Mouse (Mus musculus) heart, embryonic 13.5 days (tissue): ENCODE results near the gene Jph2. TPM values are rescaled to one million over a fixed set of nuclear protein-coding genes. Genes with fewer than 3 reads are reported as not detected.

Experiments
- ATAC-seq: fragments of 200-750 bp; cut with Nextera tagmentation; 2 replicates; pipeline ENCODE4 v1.8.0; 2017; ENCODE audit warnings: moderate TSS enrichment; ENCODE audit not compliant: insufficient number of reproducible peaks, low FRiP score, low TSS enrichment; ENCODE audit errors: extremely low read depth
- H3K27ac ChIP-seq: fragments of 300-500 bp; sonication (generic); replicated peaks from 2 replicates; pipeline ENCODE4 v1.5.1; 2015; ENCODE audit warnings: moderate library complexity, mild to moderate bottlenecking, inconsistent platforms
- H3K27me3 ChIP-seq: fragments of 300-500 bp; sonication (generic); replicated peaks from 2 replicates; pipeline ENCODE4 v1.6.1; 2015; ENCODE audit warnings: mild to moderate bottlenecking, inconsistent platforms
- H3K36me3 ChIP-seq: fragments of 300-500 bp; sonication (generic); 2 replicates; pipeline ENCODE4 v1.6.1; 2015; ENCODE audit warnings: mild to moderate bottlenecking, inconsistent platforms
- H3K4me1 ChIP-seq: fragments of 300-500 bp; sonication (generic); 2 replicates; pipeline ENCODE4 v1.6.1; 2015; ENCODE audit warnings: inconsistent platforms
- H3K4me2 ChIP-seq: fragments of 300-500 bp; sonication (generic); 2 replicates; pipeline ENCODE4 v1.6.1; 2015; ENCODE audit warnings: inconsistent platforms, mild to moderate bottlenecking, moderate library complexity
- H3K4me3 ChIP-seq: fragments of 300-500 bp; sonication (generic); 2 replicates; pipeline ENCODE4 v1.5.1; 2015; ENCODE audit warnings: moderate library complexity, mild to moderate bottlenecking, inconsistent platforms
- H3K9ac ChIP-seq: fragments of 300-500 bp; sonication (generic); 2 replicates; pipeline ENCODE4 v1.6.1; 2015; ENCODE audit warnings: inconsistent platforms, mild to moderate bottlenecking, moderate library complexity
- H3K9me3 ChIP-seq: fragments of 300-500 bp; sonication (generic); 2 replicates; pipeline ENCODE4 v1.6.1; 2016; ENCODE audit warnings: inconsistent platforms
- WGBS: fragments of 180-500 bp; shearing (Covaris S2); methylation state at CpG from one replicate; pipeline ENCODE4 v1.1.7; 2015; ENCODE audit warnings: mixed read lengths; 5-methylcytosine and 5-hydroxymethylcytosine counted together
- polyA plus RNA-seq: library from polyadenylated mRNA; unstranded; fragments of >200 nt; fragmentation: Nextera tagmentation; extraction: Ambion mirVana; gene quantifications from 2 replicates; pipeline ENCODE4 v1.2.1, GENCODE M21; 2015

Gene Jph2
- polyA plus RNA-seq, 1 experiment from 2014 or later = 41.5 TPM

DNA sequence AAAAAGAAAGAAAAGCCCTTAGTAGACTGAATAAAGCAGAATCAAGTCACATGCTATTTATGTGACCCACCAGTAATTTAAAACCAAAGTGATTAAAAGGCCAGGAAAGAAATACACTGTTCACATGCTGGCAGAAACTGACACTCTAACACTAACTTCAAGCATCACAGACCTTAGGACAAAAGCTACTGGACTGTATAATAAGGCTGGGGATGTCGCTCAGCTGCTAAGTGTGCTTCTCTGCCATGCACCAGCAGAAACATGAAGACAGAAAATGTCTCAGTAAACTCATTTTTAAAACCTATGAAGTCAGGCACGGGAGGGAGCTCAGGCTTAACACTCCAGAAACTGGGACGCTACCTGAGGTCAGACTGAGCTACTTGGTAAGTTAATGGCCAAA, 12.4 kb upstream of the Jph2 start:
- H3K4me1 ChIP-seq = peaks cover 10% of the 10 kb centered on the region

DNA sequence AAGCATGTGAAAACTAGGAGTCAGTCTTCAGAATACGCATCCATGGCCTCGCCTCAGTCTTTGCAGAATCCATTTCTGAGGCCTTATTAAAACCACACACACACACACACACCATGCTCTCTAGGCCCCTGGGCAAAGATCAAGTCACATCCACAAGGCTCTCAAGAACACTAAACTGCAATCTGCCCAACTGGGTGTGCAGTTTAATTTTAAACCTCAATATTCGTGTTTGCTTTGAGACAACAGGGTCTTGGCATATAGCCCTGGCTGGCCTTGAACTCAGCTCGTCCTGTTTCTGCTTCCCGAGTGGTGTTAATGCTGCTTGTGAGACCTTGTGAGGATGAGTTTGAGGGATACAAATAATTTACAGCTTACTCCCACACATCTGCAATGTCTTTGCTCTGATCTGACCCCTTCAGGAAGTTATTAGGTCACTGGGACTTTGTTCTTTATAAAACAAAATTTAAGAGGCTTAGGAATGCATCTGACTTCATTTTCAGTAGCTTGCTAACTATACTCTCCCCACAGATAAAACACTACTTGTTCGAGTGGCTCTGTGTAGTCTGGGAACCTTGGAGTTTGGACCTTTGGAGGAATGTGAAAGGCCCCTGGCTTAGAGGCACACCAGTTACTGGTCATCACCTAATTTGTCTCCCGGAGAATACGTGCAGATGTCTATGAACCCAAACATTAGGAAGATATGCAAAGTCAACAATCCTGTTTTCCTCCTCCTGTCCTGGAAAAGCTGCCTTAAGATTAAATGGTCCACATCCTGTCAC, 6.4 kb upstream of the Jph2 start:
- ATAC-seq = no peak
- no peak overlapping the region for H3K27ac ChIP-seq

More for the DNA sequence above, 12.4 kb upstream of the Jph2 start:
- Histone ChIP-seq H3K4me2 (no peak overlapping the region), H3K36me3 (peaks cover 82% of the 10 kb centered on the region), H3K27ac (no peak overlapping the region), H3K9me3 (no peaks in the 10 kb centered on the region), H3K27me3 (no peaks in the 10 kb centered on the region), H3K4me3 (no peak overlapping the region), H3K9ac (no peak overlapping the region)
- ATAC-seq = no peak
- 93% methylated on average over 3 of the region's 3 CpGs for WGBS

DNA sequence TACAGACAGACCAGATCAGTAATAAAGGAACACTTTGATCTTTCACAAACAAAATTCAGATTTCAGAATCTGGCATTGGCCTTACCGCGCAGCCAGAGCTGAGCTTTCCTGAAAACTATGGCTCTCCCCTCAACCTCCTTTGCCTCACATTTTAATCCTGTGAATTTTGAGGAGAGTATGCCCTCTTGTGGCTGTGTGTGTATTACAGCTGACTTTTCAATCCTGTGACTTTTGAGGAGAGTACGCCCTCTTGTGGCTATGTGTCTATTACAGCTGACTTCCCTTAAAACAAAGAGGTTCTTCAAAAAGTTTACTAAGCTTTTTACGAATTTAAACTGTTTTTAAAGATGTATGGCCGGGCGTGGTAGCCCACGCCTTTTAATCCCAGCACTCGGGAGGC, 3.4 kb upstream of the Jph2 start:
- Histone ChIP-seq H3K9ac (no peak overlapping the region; the same call in 1 of the 2 replicates), H3K27me3 (no peaks in the 10 kb centered on the region), H3K4me1 (peaks cover 34% of the 10 kb centered on the region), H3K9me3 (no peaks in the 10 kb centered on the region), H3K27ac (no peak overlapping the region), H3K36me3 (peaks cover 13% of the 10 kb centered on the region), H3K4me3 (no peak overlapping the region), H3K4me2 (no peak overlapping the region)
- WGBS = 3% methylated on average over 8 of the region's 8 CpGs
- ATAC-seq = no peak

More for the DNA sequence above, 6.4 kb upstream of the Jph2 start:
- no peaks in the 10 kb centered on the region for H3K9me3 ChIP-seq
- H3K9ac ChIP-seq = no peak overlapping the region
- no peak overlapping the region for H3K4me3 ChIP-seq
- H3K27me3 ChIP-seq = no peaks in the 10 kb centered on the region
- H3K4me2 ChIP-seq = no peak overlapping the region
- H3K4me1 ChIP-seq = peaks cover 22% of the 10 kb centered on the region
- H3K36me3 ChIP-seq = peaks cover 36% of the 10 kb centered on the region
- WGBS = 60% methylated on average over 8 of the region's 8 CpGs

DNA sequence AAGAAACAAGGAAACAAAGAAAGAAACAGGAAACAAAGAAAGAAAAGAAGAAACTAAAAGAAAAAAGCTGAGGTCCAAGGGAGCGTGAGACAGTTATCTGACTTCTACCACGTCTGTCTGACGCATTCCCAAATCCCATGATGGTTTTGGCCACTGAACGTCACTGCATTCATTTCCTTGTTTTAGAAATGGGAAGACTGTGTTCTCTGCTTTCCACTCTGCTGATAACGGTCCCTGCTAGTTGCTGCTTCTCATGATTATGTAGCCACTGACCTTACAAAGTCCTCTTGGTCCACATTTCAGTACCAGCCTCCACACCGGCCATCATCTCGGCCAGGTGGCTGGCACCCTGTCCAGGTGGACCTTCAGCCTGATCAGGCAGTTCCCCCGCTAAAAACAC, 1.4 kb upstream of the Jph2 start:
- Histone ChIP-seq H3K4me3 (no peak overlapping the region), H3K4me1 (peaks cover 34% of the 10 kb centered on the region), H3K27ac (peak overlapping the region; percentile 98), H3K9ac (peak overlapping the region; percentile 66; the same call in 1 of the 2 replicates), H3K4me2 (peak overlapping the region; percentile 70), H3K36me3 (no peaks in the 10 kb centered on the region), H3K27me3 (no peaks in the 10 kb centered on the region), H3K9me3 (no peaks in the 10 kb centered on the region)
- WGBS = 36% methylated on average over 8 of the region's 8 CpGs
- no peak for ATAC-seq

DNA sequence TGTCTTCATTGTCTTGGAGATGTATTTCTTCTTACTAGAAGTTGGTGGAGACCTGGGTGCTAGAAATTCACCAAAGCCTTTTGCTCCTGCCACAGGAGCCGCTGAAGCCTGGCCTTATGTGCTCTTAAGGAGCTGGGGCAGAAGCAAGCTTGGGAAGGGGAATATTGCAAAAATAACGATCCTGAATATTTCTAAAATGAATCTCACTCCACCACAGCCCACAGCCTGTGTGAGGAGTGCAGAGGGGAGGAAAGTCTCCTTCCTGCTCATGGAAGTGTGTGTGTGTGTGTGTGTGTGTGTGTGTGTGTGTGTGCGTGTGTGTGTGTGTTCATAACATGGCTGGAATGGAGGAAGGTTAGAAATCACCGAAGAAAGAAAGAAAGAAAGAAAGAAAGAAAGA, 977 bp upstream of the Jph2 start:
- Histone ChIP-seq H3K9me3 (no peaks in the 10 kb centered on the region), H3K36me3 (no peaks in the 10 kb centered on the region), H3K4me3 (peak overlapping the region; percentile 77), H3K4me1 (peaks cover 36% of the 10 kb centered on the region), H3K27ac (peak overlapping the region; percentile 98), H3K9ac (peak overlapping the region; percentile 98), H3K27me3 (no peaks in the 10 kb centered on the region), H3K4me2 (peak overlapping the region; percentile 70)
- no peak for ATAC-seq
- 52% methylated on average over 4 of the region's 4 CpGs for WGBS

DNA sequence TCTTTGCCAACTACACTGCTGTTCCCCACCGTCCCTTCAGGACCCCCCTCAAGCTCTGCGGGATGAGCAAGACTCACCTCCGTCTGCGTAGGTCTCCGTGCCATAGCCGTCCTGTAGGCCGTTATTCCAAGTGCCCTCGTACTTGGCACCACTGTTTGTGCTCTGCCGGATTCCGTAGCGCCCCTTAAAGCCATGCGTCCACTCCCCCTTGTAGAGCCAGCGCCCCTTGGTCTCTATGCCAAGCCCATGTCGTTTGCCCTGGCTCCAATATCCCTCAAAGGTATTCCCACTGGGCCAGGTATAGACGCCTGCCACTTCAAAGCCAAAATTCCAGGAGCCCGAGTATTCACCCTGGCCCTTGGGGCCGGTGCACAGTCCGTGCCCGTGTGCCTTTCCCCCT, 722 bp downstream of the Jph2 start:
- Histone ChIP-seq H3K36me3 (no peaks in the 10 kb centered on the region), H3K9me3 (no peaks in the 10 kb centered on the region), H3K9ac (peak overlapping the region; percentile 98), H3K27me3 (no peaks in the 10 kb centered on the region), H3K4me2 (peak overlapping the region; percentile 70), H3K4me3 (peak overlapping the region; percentile 77), H3K27ac (peak overlapping the region; percentile 98), H3K4me1 (peaks cover 49% of the 10 kb centered on the region)
- ATAC-seq = no peak
- whole genome bisulfite sequencing = 47% methylated on average over 19 of the region's 19 CpGs

DNA sequence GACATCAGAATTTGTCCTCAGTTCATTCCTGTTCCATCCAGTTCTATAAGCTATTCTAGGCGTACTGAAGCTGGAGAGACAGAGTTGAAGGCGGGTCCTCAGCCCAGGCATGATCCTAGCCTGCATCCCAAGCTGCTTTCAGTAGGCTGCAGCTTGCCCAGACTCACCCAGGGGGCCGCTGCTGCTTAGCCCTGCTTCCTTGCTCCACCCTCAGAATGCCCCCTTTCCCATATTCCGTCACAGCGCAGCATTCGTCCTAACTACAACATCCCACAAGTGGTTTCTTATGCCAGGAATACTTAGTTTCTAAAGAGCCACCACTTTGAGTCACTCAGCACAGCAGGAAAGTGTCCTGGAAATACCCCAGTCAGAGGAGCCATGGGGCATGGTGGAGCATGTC, 2.8 kb downstream of the Jph2 start:
- no peak for ATAC-seq
- Histone ChIP-seq H3K27me3 (no peaks in the 10 kb centered on the region), H3K4me3 (peak overlapping the region; percentile 77), H3K4me1 (peaks cover 61% of the 10 kb centered on the region), H3K27ac (peak overlapping the region; percentile 98), H3K9me3 (no peaks in the 10 kb centered on the region), H3K4me2 (peak overlapping the region; percentile 70), H3K36me3 (peaks cover 11% of the 10 kb centered on the region), H3K9ac (peak overlapping the region; percentile 98)
- WGBS = 32% methylated on average over 6 of the region's 6 CpGs

DNA sequence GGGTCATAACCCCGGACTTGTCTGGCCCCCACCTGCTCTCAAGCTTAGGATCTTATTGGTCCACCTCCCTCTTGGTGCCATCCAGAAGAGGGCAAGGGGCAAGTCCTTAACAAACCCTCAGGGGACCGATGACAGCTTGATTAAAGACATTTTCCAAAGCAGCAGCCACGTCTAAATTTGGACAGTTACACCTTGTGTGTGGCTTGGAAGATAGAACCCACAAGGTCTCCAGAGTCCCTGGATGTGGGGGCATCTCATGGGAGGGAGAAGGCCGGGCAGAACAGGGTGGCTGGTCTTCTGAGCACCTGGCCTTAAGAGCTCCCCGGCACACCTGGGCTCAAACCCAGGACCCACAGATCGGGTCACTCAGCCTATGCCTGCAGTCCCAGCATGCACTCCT, 3.8 kb downstream of the Jph2 start:
- ATAC-seq = no peak
- H3K4me2 ChIP-seq = peak overlapping the region; percentile 70
- H3K4me3 ChIP-seq = peak overlapping the region; percentile 77
- H3K9me3 ChIP-seq = no peaks in the 10 kb centered on the region
- no peaks in the 10 kb centered on the region for H3K27me3 ChIP-seq
- peak overlapping the region; percentile 98 for H3K27ac ChIP-seq
- H3K4me1 ChIP-seq = peaks cover 56% of the 10 kb centered on the region
- H3K9ac ChIP-seq = peak overlapping the region; percentile 98
- WGBS = 31% methylated on average over 6 of the region's 6 CpGs
- peaks cover 19% of the 10 kb centered on the region for H3K36me3 ChIP-seq

DNA sequence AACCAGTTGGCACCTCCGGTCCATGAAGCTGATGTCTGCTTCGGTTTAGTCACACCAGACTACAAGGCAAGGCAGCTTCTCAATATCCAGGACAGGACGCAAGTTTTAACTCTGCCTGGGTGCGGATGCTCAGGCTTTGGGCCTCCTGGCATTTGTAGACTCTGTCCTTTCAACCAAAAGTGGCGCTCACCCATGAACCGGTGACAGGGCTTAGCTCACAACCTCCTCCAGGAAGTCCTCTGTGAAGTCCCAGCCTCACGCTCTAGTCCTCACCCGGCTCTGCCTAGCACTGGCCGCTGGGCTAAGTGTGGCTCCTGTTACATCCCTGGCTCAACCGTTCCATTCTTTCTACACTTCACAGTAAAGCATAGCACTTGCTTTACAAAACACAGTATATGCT, 4.6 kb downstream of the Jph2 start:
- Histone ChIP-seq H3K4me3 (peak overlapping the region; percentile 77), H3K9me3 (no peaks in the 10 kb centered on the region), H3K27ac (peak overlapping the region; percentile 98), H3K27me3 (no peaks in the 10 kb centered on the region), H3K4me1 (peaks cover 52% of the 10 kb centered on the region), H3K36me3 (peaks cover 26% of the 10 kb centered on the region), H3K9ac (peak overlapping the region; percentile 98), H3K4me2 (peak overlapping the region; percentile 70)
- no peak for ATAC-seq
- 55% methylated on average over 10 of the region's 10 CpGs for WGBS

DNA sequence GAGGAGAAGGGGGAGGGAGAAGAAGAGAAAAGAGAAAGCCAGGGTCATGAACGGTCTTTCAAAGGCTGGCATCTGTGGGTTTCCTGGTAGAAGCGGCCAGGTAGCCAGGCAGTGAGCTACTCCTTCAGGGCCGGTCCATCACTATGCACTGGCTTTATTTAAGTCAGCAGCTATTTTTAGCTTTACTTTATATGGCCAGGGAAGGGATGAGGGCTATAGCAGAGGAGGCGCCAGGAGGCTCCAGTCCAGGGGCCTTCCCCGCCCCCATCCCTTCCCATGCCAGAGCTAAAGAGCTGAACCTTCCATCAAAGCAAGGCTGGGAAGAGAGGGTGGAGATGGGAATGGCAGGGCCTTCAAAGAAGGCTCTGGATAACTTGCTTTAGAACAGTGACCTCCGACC, 5.4 kb downstream of the Jph2 start:
- Histone ChIP-seq H3K27ac (peak overlapping the region; percentile 98), H3K9ac (peak overlapping the region; percentile 98), H3K36me3 (peaks cover 29% of the 10 kb centered on the region), H3K4me1 (peaks cover 54% of the 10 kb centered on the region), H3K9me3 (no peaks in the 10 kb centered on the region), H3K4me2 (peak overlapping the region; percentile 70), H3K4me3 (peak overlapping the region; percentile 77), H3K27me3 (no peaks in the 10 kb centered on the region)
- peak; percentile 82; the same call in 1 of the 2 replicates for ATAC-seq
- 25% methylated on average over 6 of the region's 6 CpGs for WGBS

DNA sequence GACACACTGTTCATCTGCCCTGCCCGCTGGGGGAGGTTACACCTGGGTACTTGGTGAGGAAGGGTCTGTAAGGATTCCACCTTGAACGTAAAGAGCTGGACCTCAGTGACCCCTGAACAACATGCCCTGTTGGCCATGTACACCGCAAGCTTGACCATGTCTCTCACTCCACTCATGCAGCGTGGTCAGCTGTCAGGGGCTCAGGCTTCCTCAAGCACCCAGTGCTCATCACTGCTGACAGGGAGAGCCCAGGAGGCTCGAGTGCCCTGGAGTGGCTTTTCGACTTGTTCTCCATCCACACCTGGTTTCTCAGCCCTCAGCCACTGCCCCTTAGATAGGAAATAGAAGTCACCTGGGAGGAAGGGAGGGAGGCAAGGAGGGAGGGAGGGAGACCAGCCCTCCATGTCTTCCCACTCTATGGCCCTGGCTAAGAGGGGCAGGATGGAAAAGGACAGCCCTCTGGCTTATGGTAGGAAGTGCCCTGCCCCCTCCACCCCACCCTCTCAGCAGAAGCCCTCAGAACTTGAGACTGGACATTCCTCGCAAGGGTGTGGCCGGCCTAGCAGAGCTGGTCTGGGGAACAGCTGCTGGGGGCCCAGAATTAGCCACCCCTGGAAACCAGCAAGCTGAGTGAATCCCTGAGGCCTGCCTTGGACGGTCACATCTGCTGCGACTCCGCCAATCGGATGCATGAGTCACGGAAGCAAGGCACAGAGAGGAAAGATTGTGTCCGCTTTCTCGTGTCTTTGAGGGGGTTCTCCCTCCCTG, 11.2 kb downstream of the Jph2 start:
- H3K4me3 ChIP-seq = peak overlapping the region; percentile 34
- no peaks in the 10 kb centered on the region for H3K27me3 ChIP-seq
- H3K4me1 ChIP-seq = peaks cover 87% of the 10 kb centered on the region
- peak overlapping the region; percentile 62 for H3K4me2 ChIP-seq
- peak overlapping the region; percentile 78 for H3K9ac ChIP-seq
- H3K9me3 ChIP-seq = no peaks in the 10 kb centered on the region
- WGBS = 30% methylated on average over 15 of the region's 15 CpGs
- 0 out of 2 replicates have a peak, but pooled peaks have one; percentile 9 for ATAC-seq
- peak overlapping the region; percentile 76 for H3K27ac ChIP-seq
- peaks cover 41% of the 10 kb centered on the region for H3K36me3 ChIP-seq
